Mouse (Mus musculus): ENCODE data around the gene Prdm1.
A peak's percentile ranks its signal among the peaks of the same experiment; 100 is the strongest.

The Prdm1 gene

GRCm38 (mm10) chr10:44492815-44493525, 35.3 kb downstream of the Prdm1 start:
- DNase-seq: peak; percentile 1

- DNase-seq: no peak
Measured at GRCm38 (mm10) chr10:44490899-44491422, 37.3 kb downstream of the Prdm1 start.

GRCm38 (mm10) chr10:44487132-44487531, 41.2 kb downstream of the Prdm1 start:
- DNase-seq: no peak

- DNase-seq: no peak
Measured at GRCm38 (mm10) chr10:44484077-44484476, 44.2 kb downstream of the Prdm1 start.

- no peak for DNase-seq
Measured at GRCm38 (mm10) chr10:44483116-44483515, 45.2 kb downstream of the Prdm1 start.

- DNase-seq: no peak
Measured at GRCm38 (mm10) chr10:44481379-44481778, 46.9 kb downstream of the Prdm1 start.

GRCm38 (mm10) chr10:44479286-44479685, 49.0 kb downstream of the Prdm1 start:
- no peak for DNase-seq

- DNase-seq: no peak
Measured at GRCm38 (mm10) chr10:44478091-44478490, 50.2 kb downstream of the Prdm1 start.

- DNase-seq: no peak
Measured at GRCm38 (mm10) chr10:44477240-44477639, 51.1 kb downstream of the Prdm1 start.

- no peak for DNase-seq
Measured at GRCm38 (mm10) chr10:44476523-44476922, 51.8 kb downstream of the Prdm1 start.

GRCm38 (mm10) chr10:44475376-44475775, 52.9 kb downstream of the Prdm1 start:
- DNase-seq: no peak

- DNase-seq: no peak
Measured at GRCm38 (mm10) chr10:44474256-44474655, 54.0 kb downstream of the Prdm1 start.

- no peak for DNase-seq
Measured at GRCm38 (mm10) chr10:44465618-44466017, 62.7 kb downstream of the Prdm1 start.

GRCm38 (mm10) chr10:44464563-44464962, 63.7 kb downstream of the Prdm1 start:
- no peak for DNase-seq

- DNase-seq: no peak
Measured at GRCm38 (mm10) chr10:44463856-44464255, 64.4 kb downstream of the Prdm1 start.

GRCm38 (mm10) chr10:44462351-44462750, 66.0 kb downstream of the Prdm1 start:
- DNase-seq: no peak

- no peak for DNase-seq
Measured at GRCm38 (mm10) chr10:44461063-44461462, 67.2 kb downstream of the Prdm1 start.

- no peak for DNase-seq
Measured at GRCm38 (mm10) chr10:44460095-44460810, 68.0 kb downstream of the Prdm1 start.

GRCm38 (mm10) chr10:44459321-44460000, 68.8 kb downstream of the Prdm1 start:
- DNase-seq: no peak

GRCm38 (mm10) chr10:44458534-44459315, 69.6 kb downstream of the Prdm1 start:
- peak; percentile 12 for DNase-seq

- DNase-seq: no peak
Measured at GRCm38 (mm10) chr10:44457791-44458533, 70.3 kb downstream of the Prdm1 start.
